Mouse (Mus musculus) forebrain, embryonic 16.5 days (tissue): Measurements from ENCODE around the gene Nars2. TPM values are rescaled to one million over a fixed set of nuclear protein-coding genes. Genes with fewer than 3 reads are reported as not detected.
A peak's percentile ranks its signal among the peaks of the same experiment; 100 is the strongest.

Experiments used
- ATAC-seq: fragments of 200-750 bp; cut with Nextera tagmentation; 2 replicates; pipeline ENCODE4 v1.8.0; 2017; ENCODE audit warnings: mild to moderate bottlenecking, moderate library complexity
- H3K27ac ChIP-seq: fragments of 300-500 bp; sonication (generic); 2 replicates; pipeline ENCODE4 v1.5.1; 2014; ENCODE audit warnings: low read length, control low read depth
- H3K27me3 ChIP-seq: fragments of 300-500 bp; sonication (generic); replicated peaks from 2 replicates; pipeline ENCODE4 v1.6.1; 2014; ENCODE audit warnings: low read length; ENCODE audit not compliant: control insufficient read depth, insufficient read depth
- H3K36me3 ChIP-seq: fragments of 300-500 bp; sonication (generic); 2 replicates; pipeline ENCODE4 v1.6.1; 2014; ENCODE audit not compliant: control insufficient read depth, insufficient read depth
- H3K4me1 ChIP-seq: fragments of 300-500 bp; sonication (generic); replicated peaks from 2 replicates; pipeline ENCODE4 v1.6.1; 2014; ENCODE audit warnings: low read length; ENCODE audit not compliant: control insufficient read depth, insufficient read depth
- H3K4me2 ChIP-seq: fragments of 300-500 bp; sonication (generic); 2 replicates; pipeline ENCODE4 v1.6.1; 2014; ENCODE audit warnings: mild to moderate bottlenecking, low read length, control low read depth
- H3K4me3 ChIP-seq: fragments of 300-500 bp; sonication (generic); replicated peaks from 2 replicates; pipeline ENCODE4 v1.5.1; 2014; ENCODE audit warnings: mild to moderate bottlenecking, low read length, control low read depth
- H3K9ac ChIP-seq: fragments of 300-500 bp; sonication (generic); replicated peaks from 2 replicates; pipeline ENCODE4 v1.6.1; 2014; ENCODE audit warnings: low read depth, low read length, control low read depth
- H3K9me3 ChIP-seq: fragments of 300-500 bp; sonication (generic); 2 replicates; pipeline ENCODE4 v1.6.1; 2016; ENCODE audit warnings: low read length; ENCODE audit not compliant: control insufficient read depth
- WGBS: fragments of 180-500 bp; shearing (Covaris S2); extraction: QIAGEN DNeasy Blood & Tissue Kit; methylation state at CpG from one replicate; pipeline ENCODE4 v1.1.7; 2014; 5-methylcytosine and 5-hydroxymethylcytosine counted together
- polyA plus RNA-seq: library from polyadenylated mRNA; unstranded; fragments of >200 nt; fragmentation: Nextera tagmentation; extraction: Ambion mirVana; gene quantifications from 2 replicates; pipeline ENCODE4 v1.2.1, GENCODE M21; 2015

Nars2 gene
- polyA plus RNA-seq, 1 experiment from 2014 or later, result 22.2 TPM

DNA sequence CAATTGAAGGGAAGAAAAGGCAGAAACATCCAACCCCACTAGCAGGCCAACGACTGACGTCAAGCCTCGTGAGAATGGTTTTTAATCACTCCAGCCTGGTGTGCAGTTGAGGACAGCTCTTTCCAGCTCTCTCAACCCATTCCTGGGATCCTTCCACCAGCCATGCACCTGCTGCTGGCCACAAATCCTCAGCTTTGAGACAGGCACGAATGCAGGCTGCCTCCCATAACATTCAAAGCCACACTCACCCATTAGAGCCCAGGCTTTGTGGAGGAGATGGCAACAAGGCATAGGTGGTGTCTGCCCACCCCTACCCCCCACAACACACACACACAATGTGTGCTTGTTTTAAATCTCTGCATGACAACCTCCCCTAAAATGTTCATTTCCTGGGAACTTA lies 127.4 kb downstream of the Nars2 start:
- peaks cover 5% of the 10 kb centered on the region for H3K4me1 ChIP-seq
- 45% methylated on average over 4 of the region's 4 CpGs for WGBS
- no peaks in the 10 kb centered on the region for H3K36me3 ChIP-seq
- no peak overlapping the region for H3K4me2 ChIP-seq
- H3K9ac ChIP-seq, result no peak overlapping the region
- no peaks in the 10 kb centered on the region for H3K27me3 ChIP-seq
- H3K9me3 ChIP-seq, result no peaks in the 10 kb centered on the region
- no peak for ATAC-seq
- H3K27ac ChIP-seq, result no peak overlapping the region
- H3K4me3 ChIP-seq, result no peak overlapping the region

DNA sequence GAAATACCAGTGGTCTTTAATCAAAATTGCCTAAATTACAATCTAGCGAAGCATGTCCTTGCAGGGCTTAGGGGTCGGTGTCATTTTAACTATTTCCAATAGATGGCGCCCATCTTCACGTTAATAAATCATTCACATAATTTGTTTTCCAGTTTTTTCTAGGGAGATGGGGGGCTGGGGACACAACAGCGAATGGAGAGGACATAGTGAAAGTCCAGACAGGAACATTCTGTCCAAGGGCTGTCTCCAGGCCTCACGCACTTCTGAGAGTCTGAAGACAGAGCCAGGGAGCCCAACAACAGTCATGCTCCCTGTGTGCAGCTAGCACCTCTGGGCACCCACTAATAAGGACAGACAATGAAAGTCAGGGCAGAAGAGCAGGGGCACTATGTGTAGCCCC lies 127.8 kb downstream of the Nars2 start:
- no peak for ATAC-seq
- Histone ChIP-seq H3K36me3 (no peaks in the 10 kb centered on the region), H3K9me3 (no peaks in the 10 kb centered on the region), H3K4me2 (no peak overlapping the region), H3K27ac (no peak overlapping the region), H3K4me3 (no peak overlapping the region), H3K4me1 (peaks cover 5% of the 10 kb centered on the region), H3K9ac (no peak overlapping the region), H3K27me3 (no peaks in the 10 kb centered on the region)
- WGBS, result 10% methylated on average over 6 of the region's 6 CpGs

DNA sequence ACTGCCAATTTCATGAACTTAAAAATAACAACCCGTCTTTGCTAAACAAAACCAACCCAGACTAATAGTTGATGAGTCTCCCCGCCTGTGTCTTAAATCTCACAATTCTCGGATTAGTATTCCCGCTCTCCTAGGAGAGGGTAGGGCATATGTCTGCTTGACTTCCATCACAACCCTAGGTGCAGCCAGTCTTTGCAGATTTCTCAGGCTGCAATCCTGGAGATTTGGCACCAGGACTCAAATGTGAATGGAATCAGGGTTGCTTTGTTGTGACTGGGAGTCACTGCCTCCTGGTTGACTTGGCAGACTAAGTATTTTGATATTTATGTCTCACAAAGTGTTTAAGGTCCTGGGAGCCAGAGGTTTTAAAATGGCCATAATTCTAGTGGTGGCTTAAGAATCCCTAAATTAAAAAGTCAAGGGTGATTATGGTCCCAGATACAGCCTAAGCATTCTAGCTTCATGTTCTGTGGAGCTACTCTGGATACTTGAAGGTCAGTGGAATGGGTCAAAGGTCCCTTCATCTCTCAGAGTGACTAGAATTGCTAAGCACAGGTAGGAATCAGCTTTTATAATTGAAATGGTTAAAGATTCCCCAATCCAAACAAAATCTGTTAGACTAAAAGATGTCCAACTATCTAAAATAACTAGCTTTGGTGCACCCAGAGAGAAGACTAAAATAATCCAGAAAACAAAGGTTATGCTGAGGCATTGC lies 128.5 kb downstream of the Nars2 start:
- Histone ChIP-seq H3K4me1 (peaks cover 5% of the 10 kb centered on the region), H3K4me3 (no peak overlapping the region), H3K27ac (no peak overlapping the region), H3K36me3 (no peaks in the 10 kb centered on the region), H3K9ac (no peak overlapping the region), H3K4me2 (no peak overlapping the region), H3K27me3 (no peaks in the 10 kb centered on the region), H3K9me3 (no peaks in the 10 kb centered on the region)
- no peak for ATAC-seq
- 61% methylated on average over 4 of the region's 4 CpGs for WGBS

DNA sequence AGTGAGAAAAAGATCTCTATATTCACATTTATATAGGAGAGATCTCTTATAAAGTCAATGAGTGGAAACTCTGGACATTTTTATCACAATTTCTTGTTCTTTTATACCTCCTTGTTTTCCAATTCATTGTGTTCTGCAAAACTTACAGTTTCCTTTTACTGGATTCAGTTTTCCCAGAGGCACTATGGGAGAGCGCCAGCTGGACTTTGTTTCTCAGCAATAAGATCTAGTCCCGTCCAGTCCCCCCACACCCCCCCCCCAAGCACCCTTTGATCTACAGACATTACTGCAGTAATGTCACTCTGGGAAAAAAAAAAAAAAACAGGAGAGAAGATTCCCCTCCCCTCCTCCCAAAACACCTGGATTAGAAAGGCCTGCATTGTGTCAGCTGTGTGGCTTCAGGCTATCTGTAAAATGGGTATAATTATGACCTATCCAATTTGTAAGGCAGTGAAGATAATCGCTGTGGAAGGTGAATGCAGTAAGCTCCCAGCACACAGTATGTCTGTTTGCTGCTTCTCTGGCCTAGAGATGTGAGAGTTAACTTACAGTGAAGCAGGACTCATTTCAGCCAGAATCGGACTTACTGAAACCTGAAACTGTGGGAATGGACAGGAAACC lies 129.4 kb downstream of the Nars2 start:
- Histone ChIP-seq H3K36me3 (no peaks in the 10 kb centered on the region), H3K4me1 (peaks cover 5% of the 10 kb centered on the region), H3K9me3 (no peaks in the 10 kb centered on the region), H3K27me3 (no peaks in the 10 kb centered on the region), H3K9ac (peak overlapping the region; percentile 85), H3K27ac (no peak overlapping the region), H3K4me2 (peak overlapping the region; percentile 74), H3K4me3 (peak overlapping the region; percentile 79)
- 29% methylated on average over 4 of the region's 4 CpGs for WGBS
- no peak for ATAC-seq

DNA sequence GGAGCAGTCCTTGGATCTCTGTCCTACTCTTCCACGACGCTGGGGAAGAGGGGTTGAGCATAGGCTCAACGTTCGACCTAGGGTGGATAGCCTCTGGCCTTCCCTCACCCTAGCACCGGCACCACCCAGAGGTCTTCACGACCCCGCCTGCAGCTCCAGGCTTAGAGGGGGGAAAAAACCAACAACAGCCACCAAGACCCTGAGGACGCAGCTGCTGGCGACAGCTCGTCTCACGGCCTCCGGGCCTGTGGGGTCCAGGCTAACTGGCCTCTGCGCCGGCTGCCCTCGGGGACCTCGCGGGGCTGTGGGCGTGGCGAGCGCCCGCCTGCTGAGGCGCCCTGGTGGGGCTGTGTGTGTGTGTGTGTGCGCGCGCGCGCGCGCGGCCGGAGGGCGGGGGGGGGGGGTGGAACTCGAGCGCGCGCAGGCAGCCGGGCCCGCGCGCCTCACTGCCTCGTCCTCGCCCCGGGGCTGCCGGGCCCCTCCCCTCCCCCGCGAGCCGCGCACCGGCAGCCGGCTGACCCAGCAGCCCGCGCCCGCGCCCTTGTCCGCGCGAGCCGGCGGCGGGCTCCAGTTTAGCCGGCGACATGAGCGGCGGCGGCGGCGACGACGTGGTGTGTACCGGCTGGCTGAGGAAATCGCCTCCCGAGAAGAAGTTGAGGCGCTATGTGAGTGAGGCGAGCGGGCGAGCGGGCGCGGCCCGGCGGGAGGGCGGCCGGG lies 130.1 kb downstream of the Nars2 start, which contains the start of gene Gab2:
Gene Gab2, plus strand, starts transcription at position 345 of the 717 bp plus-strand sequence.
- peak within 1 kb of the TSS; percentile 79 for H3K4me3 ChIP-seq

DNA sequence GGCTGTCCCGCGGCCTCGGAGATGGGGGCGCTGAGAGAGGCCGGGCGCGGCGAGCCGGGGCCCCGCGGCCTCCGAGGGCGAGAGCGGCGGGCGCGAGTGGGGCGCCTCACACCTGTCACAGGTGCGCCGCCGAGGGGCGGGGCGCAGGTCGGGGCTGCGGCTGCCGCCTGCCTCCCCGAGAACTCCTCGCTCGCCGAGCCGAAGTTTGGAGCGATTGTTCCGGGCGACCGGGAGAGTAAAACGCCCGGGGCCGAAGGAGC lies 130.6 kb downstream of the Nars2 start:
- Histone ChIP-seq H3K9ac (peak overlapping the region; percentile 85), H3K4me2 (peak overlapping the region; percentile 74), H3K27ac (peak overlapping the region; percentile 62), H3K4me1 (peaks cover 5% of the 10 kb centered on the region), H3K4me3 (peak overlapping the region; percentile 79), H3K36me3 (no peaks in the 10 kb centered on the region), H3K9me3 (no peaks in the 10 kb centered on the region), H3K27me3 (no peaks in the 10 kb centered on the region)
- WGBS, result 0% methylated on average over 33 of the region's 38 CpGs
- no peak for ATAC-seq

More for the DNA sequence above, 130.1 kb downstream of the Nars2 start, which contains the start of gene Gab2:
- Histone ChIP-seq H3K4me2 (peak within 1 kb of the TSS; percentile 74), H3K9ac (peak within 1 kb of the TSS; percentile 85), H3K27ac (peak within 1 kb of the TSS; percentile 62), H3K36me3 (no peaks in the 10 kb centered on the region), H3K4me1 (peaks cover 5% of the 10 kb centered on the region), H3K9me3 (no peaks in the 10 kb centered on the region), H3K27me3 (no peaks in the 10 kb centered on the region)
- ATAC-seq, result peak; percentile 82
- WGBS, result under 1% methylated on average over 61 of the region's 83 CpGs

DNA sequence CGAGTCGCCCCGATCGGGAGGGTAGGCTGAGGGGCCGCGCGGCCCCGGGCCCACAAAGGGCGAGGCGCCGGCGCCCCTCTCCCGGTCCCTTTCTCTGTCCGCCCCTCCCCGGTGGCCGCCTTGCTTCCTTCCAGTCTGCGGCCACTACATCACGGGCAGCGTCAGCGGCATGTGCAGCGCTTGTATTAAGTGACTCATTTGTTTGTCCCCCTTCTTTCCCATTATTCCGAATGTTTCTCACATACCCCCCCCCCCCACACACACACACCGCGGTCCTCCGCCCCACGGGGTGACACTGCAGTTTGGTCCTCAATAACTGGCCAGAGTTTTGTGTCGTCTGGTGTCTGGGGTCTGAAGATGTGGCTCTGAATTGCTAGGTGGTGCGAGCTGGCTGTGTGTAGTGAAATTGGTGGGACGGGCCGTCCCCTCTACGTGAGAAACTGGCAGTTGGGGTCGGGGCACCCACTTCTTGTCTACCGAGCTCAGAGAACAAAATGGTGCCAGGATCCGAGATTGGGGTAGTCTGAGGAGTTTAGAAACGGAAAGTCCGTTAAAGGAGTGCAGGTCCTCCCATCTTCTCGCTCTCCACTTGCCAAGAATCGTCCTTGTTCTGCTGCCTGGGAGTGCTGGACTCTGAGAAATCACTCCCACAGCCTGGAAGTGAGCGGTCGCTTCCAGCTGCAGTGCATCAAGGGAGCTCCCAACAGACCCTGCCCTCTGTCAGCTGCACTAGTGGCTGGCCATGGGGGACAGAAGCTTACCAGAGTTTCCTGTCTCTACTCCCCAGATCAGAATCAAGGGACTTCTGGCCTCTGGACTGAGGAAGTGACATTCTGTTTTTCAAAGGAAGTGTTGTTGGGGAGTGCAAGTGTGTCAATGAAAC lies 131.2 kb downstream of the Nars2 start:
- 0% methylated on average over 37 of the region's 40 CpGs for WGBS

DNA sequence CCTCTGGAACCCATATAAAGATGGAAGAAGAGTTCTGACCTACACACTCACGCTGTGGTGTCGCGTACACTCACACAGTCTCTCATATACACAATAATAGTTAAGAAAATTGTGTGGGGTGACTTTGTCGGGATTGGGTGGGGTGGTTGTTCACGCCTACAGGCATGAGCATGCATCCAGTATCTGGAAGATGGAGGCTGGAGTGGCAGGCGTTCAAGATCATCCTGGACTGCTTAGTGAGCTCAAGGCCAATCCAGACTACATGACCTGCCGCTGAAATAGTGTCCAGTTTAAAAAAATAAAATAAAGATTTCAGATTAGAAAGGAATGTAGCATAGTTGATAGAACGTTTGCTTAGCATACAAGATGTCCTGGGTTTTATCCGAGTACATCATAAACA lies 132.3 kb downstream of the Nars2 start:
- no peak overlapping the region for H3K9ac ChIP-seq
- H3K4me2 ChIP-seq, result no peak overlapping the region
- H3K9me3 ChIP-seq, result no peaks in the 10 kb centered on the region
- ATAC-seq, result no peak
- H3K36me3 ChIP-seq, result no peaks in the 10 kb centered on the region
- no peak overlapping the region for H3K4me3 ChIP-seq
- peaks cover 5% of the 10 kb centered on the region for H3K4me1 ChIP-seq
- no peaks in the 10 kb centered on the region for H3K27me3 ChIP-seq
- WGBS, result 85% methylated on average over 9 of the region's 9 CpGs
- no peak overlapping the region for H3K27ac ChIP-seq

More for the DNA sequence above, 131.2 kb downstream of the Nars2 start:
- Histone ChIP-seq H3K9me3 (no peaks in the 10 kb centered on the region), H3K4me2 (peak overlapping the region; percentile 74), H3K9ac (peak overlapping the region; percentile 85), H3K4me1 (peaks cover 5% of the 10 kb centered on the region), H3K27me3 (no peaks in the 10 kb centered on the region), H3K4me3 (peak overlapping the region; percentile 79), H3K27ac (peak overlapping the region; percentile 62), H3K36me3 (no peaks in the 10 kb centered on the region)
- ATAC-seq, result peak; percentile 47

DNA sequence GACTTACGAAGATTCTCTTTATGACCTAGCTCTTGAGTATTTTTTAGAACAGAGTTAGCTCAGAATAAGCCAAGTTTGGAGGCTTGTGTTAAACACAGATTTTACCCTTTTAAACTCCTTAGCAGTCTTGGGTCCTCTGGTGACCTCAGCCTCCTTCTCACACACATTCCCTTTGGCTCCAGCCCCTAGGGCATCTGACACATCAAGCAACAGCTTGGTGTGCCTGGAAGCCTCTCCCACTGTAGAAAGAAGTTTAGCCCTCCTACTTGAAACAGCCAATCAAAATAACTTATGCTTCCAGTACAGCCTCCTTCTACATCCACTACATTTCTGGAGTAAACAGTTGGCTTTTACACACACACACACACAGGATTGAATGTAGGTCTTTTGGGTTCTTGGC lies 132.9 kb downstream of the Nars2 start:
- H3K9me3 ChIP-seq, result no peaks in the 10 kb centered on the region
- peaks cover 5% of the 10 kb centered on the region for H3K4me1 ChIP-seq
- 97% methylated on average over 1 of the region's 1 CpGs for WGBS
- H3K4me2 ChIP-seq, result no peak overlapping the region
- no peak overlapping the region for H3K4me3 ChIP-seq
- no peak overlapping the region for H3K27ac ChIP-seq
- H3K27me3 ChIP-seq, result no peaks in the 10 kb centered on the region
- no peak overlapping the region for H3K9ac ChIP-seq
- H3K36me3 ChIP-seq, result no peaks in the 10 kb centered on the region
- no peak for ATAC-seq
